Mouse (Mus musculus): Measurements from ENCODE around the gene Itgbl1.

DNA sequence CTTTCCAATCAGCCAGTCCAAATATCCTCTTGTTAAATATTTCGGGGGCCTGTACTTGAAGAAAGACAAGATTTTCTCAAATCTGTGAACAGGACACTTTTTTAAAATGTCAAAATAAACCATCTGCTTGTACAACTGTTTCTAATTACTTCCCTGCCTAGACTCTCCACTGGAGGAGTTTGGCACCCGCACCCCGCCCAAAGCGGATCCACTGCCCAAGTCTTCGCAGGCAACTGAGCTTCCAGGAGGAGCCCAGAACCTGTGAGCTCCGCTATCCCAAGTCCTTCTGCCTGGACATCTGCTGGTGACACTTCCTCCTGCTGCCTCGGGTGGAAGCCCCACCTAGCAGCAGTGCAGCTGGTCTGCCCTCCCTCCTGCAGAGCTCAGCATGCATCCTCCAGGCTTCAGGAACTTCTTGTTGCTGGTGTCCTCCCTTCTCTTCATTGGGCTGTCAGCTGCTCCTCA lies at the start of gene Itgbl1:
- no peak for TF ChIP-seq CTCF (IDR thresholded peaks at IDR 0.05; ENCODE audit: low read depth, low read length)
- TF ChIP-seq POLR2A (IDR thresholded peaks at IDR 0.05; ENCODE audit: borderline replicate concordance, low read depth, low read length) = no peak
